Mouse (Mus musculus) activated CD4-positive, CD25-positive, alpha-beta regulatory T cell, adult 4 months (primary cell): ENCODE measurements around the gene Rrad. TPM values are rescaled to one million over a fixed set of nuclear protein-coding genes. Genes with fewer than 3 reads are reported as not detected.

ENCODE experiments used
- ATAC-seq: one replicate; pipeline ENCODE4 v1.8.0; 2017
- polyA plus RNA-seq, 2 experiments: library from polyadenylated mRNA; unstranded; fragments of 100-300 nt; shearing (Covaris generic); gene quantifications; one replicate each; pipeline ENCODE4 v1.2.1; 2017

The Rrad gene
- polyA plus RNA-seq, 2 experiments from 2014 or later: 11.4 to 16.2 TPM

GRCm38 (mm10) chr8:104611613-104612012 lies 19.5 kb downstream of the Rrad start:
- no peak for ATAC-seq

- ATAC-seq: no peak
These were observed 20.9 kb downstream of the Rrad start for GRCm38 (mm10) chr8:104610185-104610766.

- ATAC-seq: no peak
These were observed 21.9 kb downstream of the Rrad start for GRCm38 (mm10) chr8:104609222-104609621.

GRCm38 (mm10) chr8:104607944-104608343 lies 23.2 kb downstream of the Rrad start:
- no peak for ATAC-seq

GRCm38 (mm10) chr8:104606329-104606728 lies 24.8 kb downstream of the Rrad start:
- no peak for ATAC-seq

GRCm38 (mm10) chr8:104603245-104603593 lies 27.9 kb downstream of the Rrad start:
- no peak for ATAC-seq

- ATAC-seq: peak; percentile 95
These were observed 28.5 kb downstream of the Rrad start for GRCm38 (mm10) chr8:104602468-104603244.

GRCm38 (mm10) chr8:104601941-104602371 lies 29.2 kb downstream of the Rrad start:
- no peak for ATAC-seq

- ATAC-seq: no peak
These were observed 29.7 kb downstream of the Rrad start for GRCm38 (mm10) chr8:104601386-104601785.

- ATAC-seq: no peak
These were observed 32.6 kb downstream of the Rrad start for GRCm38 (mm10) chr8:104598496-104598895.

GRCm38 (mm10) chr8:104597656-104598055 lies 33.5 kb downstream of the Rrad start:
- ATAC-seq: no peak

GRCm38 (mm10) chr8:104595773-104596536 lies 35.2 kb downstream of the Rrad start:
- no peak for ATAC-seq

- ATAC-seq: no peak
These were observed 36.3 kb downstream of the Rrad start for GRCm38 (mm10) chr8:104594611-104595362.

- no peak for ATAC-seq
These were observed 37.4 kb downstream of the Rrad start for GRCm38 (mm10) chr8:104593536-104594325.

- no peak for ATAC-seq
These were observed 38.6 kb downstream of the Rrad start for GRCm38 (mm10) chr8:104592566-104592965.

GRCm38 (mm10) chr8:104591856-104592255 lies 39.3 kb downstream of the Rrad start:
- no peak for ATAC-seq

- ATAC-seq: peak; percentile 97
These were observed 39.8 kb downstream of the Rrad start, which contains the start of gene Pdp2 for GRCm38 (mm10) chr8:104591133-104591834. Gene Pdp2 (plus strand): TSS chr8:104591451.

- no peak for ATAC-seq
These were observed 40.8 kb downstream of the Rrad start for GRCm38 (mm10) chr8:104590284-104590683.

GRCm38 (mm10) chr8:104584522-104584921 lies 46.6 kb downstream of the Rrad start:
- ATAC-seq: no peak
